Mouse (Mus musculus) kidney, embryonic 14.5 days (tissue): ENCODE results near the gene Ttc36. TPM values are rescaled to one million over a fixed set of nuclear protein-coding genes. Genes with fewer than 3 reads are reported as not detected.

Experiments used
- ATAC-seq: fragments of 200-750 bp; cut with Nextera tagmentation; 2 replicates; pipeline ENCODE4 v1.8.0; 2017; ENCODE audit warnings: moderate number of reproducible peaks, mild to moderate bottlenecking, moderate TSS enrichment, moderate library complexity; ENCODE audit not compliant: low FRiP score, low TSS enrichment
- H3K27ac ChIP-seq: fragments of 300-500 bp; sonication (generic); 2 replicates; pipeline ENCODE4 v1.5.1; 2014; ENCODE audit warnings: low read depth, mild to moderate bottlenecking, low read length, moderate library complexity, mixed read lengths
- H3K27me3 ChIP-seq: fragments of 300-500 bp; sonication (generic); 2 replicates; pipeline ENCODE4 v1.6.1; 2014; ENCODE audit warnings: mild to moderate bottlenecking, low read length; ENCODE audit not compliant: control insufficient read depth, insufficient read depth
- H3K36me3 ChIP-seq: fragments of 300-500 bp; sonication (generic); 2 replicates; pipeline ENCODE4 v1.6.1; 2014; ENCODE audit warnings: low read length, mixed read lengths; ENCODE audit not compliant: control insufficient read depth, insufficient read depth
- H3K4me1 ChIP-seq: fragments of 300-500 bp; sonication (generic); 2 replicates; pipeline ENCODE4 v1.6.1; 2014; ENCODE audit warnings: low read length, mixed read lengths; ENCODE audit not compliant: control insufficient read depth, insufficient read depth
- H3K4me2 ChIP-seq: fragments of 300-500 bp; sonication (generic); replicated peaks from 2 replicates; pipeline ENCODE4 v1.6.1; 2014; ENCODE audit warnings: low read depth, mild to moderate bottlenecking, low read length
- H3K4me3 ChIP-seq: fragments of 300-500 bp; sonication (generic); 2 replicates; pipeline ENCODE4 v1.5.1; 2014; ENCODE audit warnings: mild to moderate bottlenecking, low read length
- H3K9ac ChIP-seq: fragments of 300-500 bp; sonication (generic); 2 replicates; pipeline ENCODE4 v1.6.1; 2014; ENCODE audit warnings: low read depth, mild to moderate bottlenecking, low read length, moderate library complexity
- H3K9me3 ChIP-seq: fragments of 300-500 bp; sonication (generic); 2 replicates; pipeline ENCODE4 v1.6.1; 2016; ENCODE audit warnings: low read length; ENCODE audit not compliant: control insufficient read depth
- WGBS: fragments of 180-500 bp; shearing (Covaris S2); extraction: QIAGEN DNeasy Blood & Tissue Kit; methylation state at CpG from one replicate; pipeline ENCODE4 v1.1.7; 2014; 5-methylcytosine and 5-hydroxymethylcytosine counted together
- polyA plus RNA-seq: library from polyadenylated mRNA; unstranded; fragments of >200 nt; fragmentation: Nextera tagmentation; extraction: Ambion mirVana; gene quantifications from 2 replicates; pipeline ENCODE4 v1.2.1, GENCODE M21; 2014

Gene Ttc36
- 22.5 and 31.0 TPM in 2 replicates for polyA plus RNA-seq

GRCm38 (mm10) chr9:44802808-44803450 lies at the start of gene Ttc36:
Gene Ttc36 (minus strand): TSS chr9:44803072.
- peaks cover 5% of the 10 kb centered on the region; the same call in 1 of the 2 replicates for H3K27me3 ChIP-seq
- H3K9ac ChIP-seq = no peak within 1 kb of the TSS
- ATAC-seq = peak; percentile 63
- WGBS = 34% methylated on average over 4 of the region's 4 CpGs
- peaks cover 25% of the 10 kb centered on the region for H3K36me3 ChIP-seq
- no peak within 1 kb of the TSS for H3K4me2 ChIP-seq
- H3K9me3 ChIP-seq = no peaks in the 10 kb centered on the region
- H3K4me1 ChIP-seq = peaks cover 27% of the 10 kb centered on the region; the same call in 1 of the 2 replicates
- no peak within 1 kb of the TSS for H3K4me3 ChIP-seq
- H3K27ac ChIP-seq = peak within 1 kb of the TSS; percentile 65; the same call in 1 of the 2 replicates

DNA sequence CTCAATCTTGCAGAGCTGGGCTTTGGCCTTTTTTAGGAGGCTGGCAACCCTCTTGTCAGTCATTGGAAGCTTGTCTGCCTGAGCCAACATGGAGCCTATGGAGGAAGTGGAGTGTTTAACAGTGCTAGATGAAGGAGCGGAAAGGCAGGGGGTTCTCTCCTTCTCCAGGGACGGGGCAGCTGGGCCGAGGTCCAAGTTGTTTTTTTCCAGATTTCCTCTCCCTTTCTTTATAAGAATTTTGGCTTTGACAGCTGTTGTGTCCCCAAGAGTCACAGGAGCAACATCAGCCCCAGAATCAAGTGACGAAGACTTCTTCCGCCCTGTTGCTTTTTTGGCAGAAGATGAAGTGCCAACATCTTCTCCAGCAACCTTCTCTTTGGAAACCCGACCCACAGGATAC lies 44.6 kb upstream of the Ttc36 start:
- Histone ChIP-seq H3K9ac (no peak overlapping the region), H3K4me2 (no peak overlapping the region), H3K9me3 (no peaks in the 10 kb centered on the region), H3K4me1 (no peaks in the 10 kb centered on the region), H3K36me3 (peaks cover 83% of the 10 kb centered on the region), H3K27me3 (no peaks in the 10 kb centered on the region), H3K4me3 (no peak overlapping the region), H3K27ac (no peak overlapping the region)
- ATAC-seq = no peak
- 87% methylated on average over 6 of the region's 6 CpGs for WGBS

DNA sequence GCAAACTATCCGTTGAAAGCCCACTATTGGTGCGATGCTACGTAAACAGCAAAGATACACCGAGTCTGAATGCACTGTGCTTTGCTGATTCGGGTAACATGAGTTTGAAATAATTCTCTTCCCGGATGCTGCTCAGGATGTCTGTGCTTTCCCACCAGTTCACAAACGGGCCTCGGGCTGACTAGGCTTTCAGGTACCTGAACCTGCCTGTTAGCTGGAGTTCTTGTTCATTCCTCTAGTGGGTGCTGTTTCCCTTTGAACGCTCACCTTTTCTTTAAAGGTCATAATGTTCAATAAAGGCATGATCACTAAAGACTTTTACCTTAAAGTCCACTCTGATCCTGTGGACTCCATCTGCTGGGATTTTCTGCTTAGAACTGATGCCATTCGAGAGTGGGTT lies 38.4 kb upstream of the Ttc36 start:
- no peak overlapping the region for H3K4me2 ChIP-seq
- no peaks in the 10 kb centered on the region for H3K4me1 ChIP-seq
- no peak overlapping the region for H3K9ac ChIP-seq
- WGBS = 90% methylated on average over 10 of the region's 10 CpGs
- no peak overlapping the region for H3K27ac ChIP-seq
- ATAC-seq = no peak
- no peaks in the 10 kb centered on the region for H3K9me3 ChIP-seq
- no peak overlapping the region for H3K4me3 ChIP-seq
- peaks cover 81% of the 10 kb centered on the region for H3K36me3 ChIP-seq
- H3K27me3 ChIP-seq = no peaks in the 10 kb centered on the region

GRCm38 (mm10) chr9:44836439-44836838 lies 33.6 kb upstream of the Ttc36 start:
- no peak overlapping the region for H3K27ac ChIP-seq
- ATAC-seq = no peak
- H3K27me3 ChIP-seq = no peaks in the 10 kb centered on the region
- no peak overlapping the region for H3K9ac ChIP-seq
- H3K4me2 ChIP-seq = no peak overlapping the region
- WGBS = 55% methylated on average over 7 of the region's 7 CpGs
- H3K36me3 ChIP-seq = peaks cover 77% of the 10 kb centered on the region
- no peaks in the 10 kb centered on the region for H3K9me3 ChIP-seq
- H3K4me3 ChIP-seq = no peak overlapping the region
- H3K4me1 ChIP-seq = no peaks in the 10 kb centered on the region

DNA sequence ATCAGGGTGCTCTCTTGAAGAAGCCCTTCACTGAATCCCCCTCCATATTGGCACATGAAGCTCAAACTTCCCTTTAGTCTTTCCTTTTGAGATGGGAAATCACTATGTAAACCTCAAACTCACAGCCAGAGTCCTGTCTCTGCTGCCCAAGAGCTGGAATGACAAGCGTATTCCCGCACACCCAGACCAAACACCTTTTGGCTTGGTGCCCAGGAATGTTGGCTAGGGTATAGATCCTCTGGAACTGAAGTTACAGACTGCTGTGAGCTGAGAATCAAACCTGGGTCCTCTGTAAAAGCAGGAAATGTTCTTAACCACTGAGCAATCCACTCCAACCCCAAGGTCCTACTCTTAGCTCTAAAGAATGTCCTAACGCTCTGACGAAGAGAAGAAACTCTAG lies 29.5 kb upstream of the Ttc36 start:
- Histone ChIP-seq H3K27me3 (no peaks in the 10 kb centered on the region), H3K4me3 (no peak overlapping the region), H3K27ac (no peak overlapping the region), H3K4me2 (no peak overlapping the region), H3K9ac (no peak overlapping the region), H3K4me1 (no peaks in the 10 kb centered on the region), H3K36me3 (peaks cover 81% of the 10 kb centered on the region), H3K9me3 (no peaks in the 10 kb centered on the region)
- ATAC-seq = no peak
- WGBS = 86% methylated on average over 4 of the region's 4 CpGs

- Histone ChIP-seq H3K36me3 (peaks cover 89% of the 10 kb centered on the region), H3K9me3 (no peaks in the 10 kb centered on the region), H3K9ac (no peak overlapping the region), H3K4me1 (no peaks in the 10 kb centered on the region), H3K4me2 (no peak overlapping the region), H3K4me3 (no peak overlapping the region), H3K27ac (no peak overlapping the region), H3K27me3 (no peaks in the 10 kb centered on the region)
- ATAC-seq = no peak
- WGBS = 87% methylated on average over 2 of the region's 2 CpGs
Measured at GRCm38 (mm10) chr9:44830506-44830905, 27.6 kb upstream of the Ttc36 start.

DNA sequence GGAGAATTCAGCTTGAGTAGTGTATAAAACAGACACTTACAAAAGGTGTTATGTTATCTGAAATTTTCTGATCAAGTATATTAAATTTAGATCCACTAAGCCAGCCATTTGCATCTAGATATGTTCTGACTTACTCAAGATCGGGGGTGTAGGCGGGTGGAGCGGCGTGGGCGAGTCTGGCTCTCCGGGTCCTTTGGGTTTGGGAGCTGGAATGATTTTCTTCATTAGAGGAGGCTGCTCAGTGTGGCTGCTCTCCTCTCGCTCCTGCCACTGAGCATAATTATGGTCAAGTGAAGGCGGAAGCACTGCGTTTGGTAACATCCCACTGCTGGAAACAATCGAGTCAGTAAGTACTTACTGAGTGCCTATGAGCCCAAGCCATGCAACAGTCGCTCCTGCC lies 26.1 kb upstream of the Ttc36 start:
- Histone ChIP-seq H3K9ac (no peak overlapping the region), H3K9me3 (no peaks in the 10 kb centered on the region), H3K4me3 (no peak overlapping the region), H3K4me1 (no peaks in the 10 kb centered on the region), H3K36me3 (peaks cover 88% of the 10 kb centered on the region), H3K27ac (no peak overlapping the region), H3K4me2 (no peak overlapping the region), H3K27me3 (no peaks in the 10 kb centered on the region)
- WGBS = 96% methylated on average over 11 of the region's 11 CpGs
- ATAC-seq = no peak

GRCm38 (mm10) chr9:44826660-44827059 lies 23.8 kb upstream of the Ttc36 start:
- no peak overlapping the region for H3K9ac ChIP-seq
- H3K36me3 ChIP-seq = peaks cover 91% of the 10 kb centered on the region
- no peak overlapping the region for H3K4me3 ChIP-seq
- H3K4me1 ChIP-seq = no peaks in the 10 kb centered on the region
- 84% methylated on average over 7 of the region's 7 CpGs for WGBS
- H3K27me3 ChIP-seq = no peaks in the 10 kb centered on the region
- ATAC-seq = no peak
- no peak overlapping the region for H3K27ac ChIP-seq
- H3K9me3 ChIP-seq = no peaks in the 10 kb centered on the region
- no peak overlapping the region for H3K4me2 ChIP-seq

- Histone ChIP-seq H3K4me1 (no peaks in the 10 kb centered on the region), H3K4me2 (no peak overlapping the region), H3K9ac (no peak overlapping the region), H3K36me3 (peaks cover 99% of the 10 kb centered on the region), H3K9me3 (no peaks in the 10 kb centered on the region), H3K4me3 (no peak overlapping the region), H3K27ac (no peak overlapping the region), H3K27me3 (no peaks in the 10 kb centered on the region)
- ATAC-seq = no peak
- WGBS = 92% methylated on average over 15 of the region's 15 CpGs
Measured at GRCm38 (mm10) chr9:44819920-44820827, 17.3 kb upstream of the Ttc36 start.
